Mouse (Mus musculus) lung, postnatal 0 days (tissue): ENCODE measurements around the gene Znrf1.

Source experiments
- CTCF ChIP-seq: IDR thresholded peaks from 2 replicates; pipeline ENCODE4 v1.5.1; 2016; ENCODE audit warnings: antibody characterized with exemption, mild to moderate bottlenecking
- EP300 ChIP-seq: IDR thresholded peaks from 2 replicates; pipeline ENCODE4 v1.6.1; 2016; ENCODE audit warnings: antibody characterized with exemption, mild to moderate bottlenecking, control low read depth

GRCm38 (mm10) chr8:111569926-111570325 lies 34.0 kb downstream of the Znrf1 start:
- TF ChIP-seq CTCF (no peak), EP300 (no peak)
